Mouse (Mus musculus) kidney, postnatal 4 days (tissue): ENCODE data around the gene Gm10521.
A peak's percentile ranks its signal among the peaks of the same experiment; 100 is the strongest.
"Not testable (repeated sequence)": the region's sequence is repeated elsewhere in the genome, so short reads cannot be mapped to it uniquely, and the experiment has no call there.

ENCODE experiments used
- DNase-seq, 2 experiments: peaks; one replicate each; pipeline ENCODE4 v3.0.0; 2021; ENCODE audit warnings: mixed read lengths in 2 of 2

Gene Gm10521

DNA sequence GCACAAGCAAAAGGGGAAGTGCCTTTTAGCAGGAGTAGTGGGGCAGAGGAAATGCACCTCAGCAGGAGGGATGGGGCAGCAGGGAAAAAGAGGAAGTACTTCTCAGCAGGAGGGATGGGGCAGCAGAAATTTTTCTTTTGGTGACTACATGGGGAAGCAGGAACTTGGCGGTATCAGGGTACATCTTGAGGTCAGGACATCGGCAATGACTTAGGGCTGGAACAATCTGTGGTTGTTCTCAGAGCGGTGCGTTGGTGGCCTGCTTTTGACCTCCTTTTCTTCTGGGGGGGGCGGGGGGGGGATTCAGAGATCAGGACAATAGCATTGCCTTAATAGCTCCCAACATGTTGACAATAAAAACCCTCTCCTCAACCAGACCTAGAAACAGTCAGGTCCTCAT, at the start of gene Gm10521:
Gene Gm10521, plus strand, starts transcription at position 301 of the 400 bp plus-strand sequence.
- DNase-seq, result not testable (repeated sequence)

DNA sequence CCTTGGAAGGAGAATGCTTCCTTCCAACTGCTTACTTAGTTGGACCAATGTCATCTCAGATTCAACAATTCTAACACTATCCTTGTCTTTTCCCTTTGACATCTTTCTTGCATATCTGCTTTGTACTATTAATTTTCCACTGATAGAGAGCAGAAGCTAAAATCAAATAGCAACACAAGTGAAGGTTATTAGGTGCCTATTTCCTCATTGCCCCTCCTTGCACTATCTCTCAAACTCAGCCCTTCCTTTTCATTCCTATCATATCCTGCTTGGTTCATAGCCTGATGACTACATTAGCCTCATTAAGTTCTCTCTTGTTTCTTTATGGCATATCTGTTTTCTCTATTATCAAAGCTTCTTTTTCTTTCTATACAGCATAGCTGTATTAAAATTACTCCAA, 47.3 kb upstream of the Gm10521 start:
- no peak for DNase-seq

DNA sequence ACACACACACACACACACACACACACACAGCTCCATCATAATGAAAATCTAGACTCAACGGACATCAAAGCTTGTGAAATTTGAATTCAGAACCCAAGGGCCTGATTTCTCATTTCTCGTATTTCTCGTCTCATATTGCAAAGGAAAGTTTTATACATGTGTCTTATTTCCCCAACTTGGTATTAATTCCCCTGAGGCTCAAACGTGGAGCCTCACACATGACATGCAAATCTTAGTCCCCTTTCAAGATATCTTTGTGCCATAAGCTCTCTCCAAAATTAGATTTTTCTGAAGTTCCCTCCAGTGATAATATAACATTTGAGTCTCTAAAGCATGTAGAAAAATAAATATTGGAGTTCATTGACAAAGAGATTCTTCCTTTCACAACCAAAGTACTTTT, 46.7 kb upstream of the Gm10521 start:
- DNase-seq, result no peak

DNA sequence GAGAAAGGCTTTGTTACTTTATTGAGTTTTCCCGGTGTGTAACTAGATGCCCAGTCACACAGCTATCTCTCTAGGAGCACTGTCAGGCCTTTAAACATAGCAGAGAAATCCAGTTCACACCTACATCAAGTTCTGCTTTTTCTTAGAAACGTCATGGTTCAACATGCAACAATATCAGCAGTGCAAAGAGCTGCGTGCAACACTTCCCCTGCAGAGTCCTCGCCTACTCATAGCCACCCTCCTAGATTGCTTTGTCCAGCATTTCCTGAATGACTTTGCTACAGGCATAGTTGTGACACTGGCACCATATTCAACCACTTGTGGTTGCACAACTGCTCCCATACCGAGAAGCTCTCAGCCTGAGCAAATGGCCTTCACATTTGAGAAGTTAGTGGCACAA, 46.0 kb upstream of the Gm10521 start:
- no peak for DNase-seq

DNA sequence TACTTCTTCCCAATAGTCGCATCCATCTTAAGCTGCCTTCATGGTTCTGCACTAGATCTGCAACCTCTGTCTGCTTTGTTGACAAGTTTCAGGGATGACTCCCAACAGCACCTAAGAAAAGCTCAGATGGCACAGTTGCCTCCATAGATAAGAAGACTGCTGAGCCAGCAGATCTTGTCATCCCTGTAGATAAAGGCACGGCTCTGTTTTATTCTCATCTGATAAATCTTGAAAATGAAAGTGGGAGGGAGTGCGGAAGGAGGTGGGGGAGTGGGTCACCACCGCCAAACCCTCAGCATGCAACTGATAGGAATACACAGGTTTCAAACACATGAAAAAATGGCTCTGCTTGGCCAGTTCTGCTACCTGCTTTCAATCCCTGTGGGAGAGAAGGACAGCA, 30.0 kb upstream of the Gm10521 start:
- no peak for DNase-seq

DNA sequence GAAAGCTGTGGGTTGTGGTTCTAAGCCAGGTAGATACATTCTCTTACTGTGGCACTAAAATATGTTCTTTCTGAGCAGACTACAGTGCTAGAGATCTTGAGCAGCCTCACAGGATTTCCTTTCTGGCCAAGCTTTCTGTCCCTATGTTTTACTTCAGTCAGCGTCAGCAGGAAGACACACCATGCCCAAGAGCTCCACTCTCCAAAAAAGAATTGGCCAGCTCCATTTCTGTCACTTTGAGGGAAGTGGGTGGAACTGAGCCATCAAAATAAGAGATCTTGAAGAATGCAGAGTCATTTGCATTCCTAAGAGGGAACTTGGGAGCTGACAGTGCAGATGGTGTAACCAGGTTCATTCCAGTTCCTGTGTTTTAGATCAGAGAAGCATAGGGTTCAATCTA, 8.5 kb upstream of the Gm10521 start:
- DNase-seq, result no peak

DNA sequence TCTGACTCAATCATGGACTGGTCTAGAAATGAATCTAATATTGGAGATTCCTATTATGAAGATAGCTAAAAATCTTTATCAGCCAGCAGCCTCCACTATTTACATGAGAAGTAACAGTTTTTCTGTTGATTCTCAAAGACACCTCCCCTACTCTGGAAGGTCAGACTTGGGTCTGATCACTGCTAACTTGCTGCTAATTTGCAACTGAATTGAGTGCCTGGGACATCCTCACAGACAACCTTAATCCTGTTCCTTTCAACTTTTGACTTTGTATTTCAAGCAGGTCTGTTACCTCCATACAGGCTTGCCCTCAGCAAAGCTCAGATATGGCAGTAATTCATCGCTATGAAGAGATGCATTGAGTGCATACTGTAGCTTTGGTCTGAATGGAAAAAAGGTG, 8.5 kb downstream of the Gm10521 start:
- DNase-seq, result no peak

DNA sequence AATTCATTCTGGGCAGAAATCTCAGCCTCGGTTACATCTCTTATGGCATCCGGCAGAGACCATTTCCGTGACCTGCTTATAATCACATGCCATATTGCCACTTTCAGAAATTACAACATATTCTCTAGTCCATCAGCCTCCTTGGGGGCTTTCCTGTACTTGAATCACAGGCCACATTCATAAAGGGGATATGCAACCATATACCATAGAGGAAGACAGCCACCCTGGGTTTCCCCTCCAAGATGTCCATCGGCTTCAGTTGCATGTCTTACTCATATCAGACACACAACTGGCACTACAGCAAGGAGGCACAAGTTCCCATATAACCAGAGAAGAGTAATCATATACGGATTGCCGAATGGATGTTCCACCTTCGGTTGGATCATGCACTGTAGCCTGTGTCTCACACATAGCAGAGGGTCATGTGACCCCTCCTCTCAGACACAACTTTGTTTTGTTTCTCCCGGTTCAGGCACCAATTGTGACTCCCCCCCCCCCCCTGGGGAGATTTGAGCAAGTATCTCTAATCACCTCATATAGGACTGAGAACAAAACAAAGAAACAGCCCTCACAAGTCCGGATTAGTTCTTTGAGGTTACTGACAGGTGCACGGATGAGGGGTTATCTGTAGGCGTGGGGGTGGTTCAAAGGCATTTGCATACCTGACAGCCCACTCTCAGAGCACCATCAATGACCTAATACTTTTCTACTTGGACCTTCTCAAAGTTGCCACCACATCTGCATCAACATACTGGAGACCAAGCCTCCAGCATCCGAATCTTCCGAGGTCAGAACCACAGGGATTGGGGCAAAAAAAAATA, 20.4 kb downstream of the Gm10521 start:
- no peak for DNase-seq

DNA sequence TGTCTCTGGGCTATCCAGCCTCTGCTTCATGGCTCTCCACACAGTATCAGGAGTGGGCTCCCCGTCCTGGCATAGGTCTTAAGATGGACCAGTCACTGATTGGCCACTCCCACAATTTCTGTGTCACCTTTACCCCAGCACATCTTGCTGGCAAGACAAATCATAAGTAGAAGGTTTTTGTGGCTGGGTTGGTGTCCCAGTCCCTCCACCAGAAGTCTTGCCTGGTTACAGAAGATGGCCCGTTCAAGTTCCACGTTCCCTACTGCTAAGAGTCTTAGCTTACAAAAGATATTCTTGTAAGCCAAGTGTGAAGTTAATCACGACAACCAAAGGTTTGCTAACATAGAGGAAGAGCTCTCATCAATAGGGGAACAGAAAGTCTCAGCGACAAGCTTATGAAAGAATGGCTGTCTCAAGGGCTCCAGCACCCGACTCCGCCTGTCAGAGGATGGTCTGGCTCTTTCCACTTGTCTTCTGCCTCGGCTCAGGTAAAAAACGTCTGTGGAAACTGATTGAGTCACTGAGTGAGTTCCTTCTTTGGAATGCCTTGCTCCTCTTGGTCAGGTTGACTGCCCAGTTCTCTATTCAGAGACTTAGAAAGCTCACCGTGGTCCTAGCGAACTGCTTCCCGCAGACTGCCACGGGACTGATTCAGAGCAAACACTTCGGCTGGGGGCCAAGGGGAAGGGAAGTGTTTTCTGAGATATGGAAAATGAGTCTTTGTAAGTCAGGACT, 22.0 kb downstream of the Gm10521 start, which contains the start of gene Slamf6:
Gene Slamf6, plus strand, starts transcription at position 211 of the 735 bp plus-strand sequence.
- DNase-seq, result peak in 1 of 2 experiments; percentile 2

DNA sequence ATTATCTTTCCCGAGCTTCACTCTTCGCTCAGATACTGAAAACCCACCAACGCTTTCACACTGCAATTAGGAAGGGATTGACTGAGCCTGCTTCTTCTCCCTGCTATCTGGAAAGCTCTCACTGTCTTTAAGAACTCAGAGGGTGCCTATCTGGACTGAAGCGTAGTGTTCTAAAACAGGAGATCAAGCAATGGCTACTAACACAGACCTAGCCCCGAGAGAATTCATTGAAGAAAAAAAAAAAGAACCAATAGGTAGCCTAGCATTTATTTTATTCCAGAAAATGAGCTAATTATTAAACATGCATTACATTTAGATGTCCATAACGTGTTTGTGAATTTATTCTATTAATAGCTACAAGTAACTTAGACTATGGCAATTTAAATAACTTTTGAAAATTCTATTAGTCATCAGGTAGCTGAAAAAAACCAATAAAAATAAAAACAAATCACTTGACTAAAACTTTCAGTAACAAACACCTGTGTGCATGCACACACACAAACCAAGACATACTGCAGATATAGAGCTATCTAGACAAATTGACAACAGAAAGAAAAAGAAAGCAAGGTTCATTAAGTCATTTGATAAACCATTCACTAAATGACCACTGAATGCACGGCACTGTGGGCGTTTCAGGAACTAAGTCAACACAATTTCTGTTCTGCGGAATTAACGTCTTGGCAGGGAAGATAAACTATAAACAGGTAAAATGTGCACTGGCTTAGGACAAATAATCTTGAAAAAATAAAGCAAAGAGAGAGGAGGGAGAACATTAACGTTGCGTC, 22.9 kb downstream of the Gm10521 start:
- no peak for DNase-seq

DNA sequence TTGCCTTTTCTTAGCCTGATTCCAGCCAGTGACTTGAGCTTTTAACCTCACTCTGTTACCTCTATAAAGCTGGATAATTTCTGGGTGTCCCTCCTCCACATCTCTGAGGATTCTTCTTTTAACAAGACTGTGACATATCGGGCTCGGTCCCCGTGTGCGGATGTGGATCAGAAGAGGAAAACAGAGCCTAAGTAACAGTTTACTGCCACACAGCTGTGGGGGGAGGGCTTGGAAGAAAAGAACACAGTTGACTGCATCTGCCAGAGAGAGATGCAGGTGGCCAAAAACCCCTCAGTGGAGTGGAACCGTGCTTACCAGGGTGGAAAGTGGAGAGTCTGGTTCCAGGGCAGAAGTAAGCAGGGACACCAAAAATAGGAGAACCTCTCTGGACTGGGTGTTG, 23.7 kb downstream of the Gm10521 start:
- no peak for DNase-seq

DNA sequence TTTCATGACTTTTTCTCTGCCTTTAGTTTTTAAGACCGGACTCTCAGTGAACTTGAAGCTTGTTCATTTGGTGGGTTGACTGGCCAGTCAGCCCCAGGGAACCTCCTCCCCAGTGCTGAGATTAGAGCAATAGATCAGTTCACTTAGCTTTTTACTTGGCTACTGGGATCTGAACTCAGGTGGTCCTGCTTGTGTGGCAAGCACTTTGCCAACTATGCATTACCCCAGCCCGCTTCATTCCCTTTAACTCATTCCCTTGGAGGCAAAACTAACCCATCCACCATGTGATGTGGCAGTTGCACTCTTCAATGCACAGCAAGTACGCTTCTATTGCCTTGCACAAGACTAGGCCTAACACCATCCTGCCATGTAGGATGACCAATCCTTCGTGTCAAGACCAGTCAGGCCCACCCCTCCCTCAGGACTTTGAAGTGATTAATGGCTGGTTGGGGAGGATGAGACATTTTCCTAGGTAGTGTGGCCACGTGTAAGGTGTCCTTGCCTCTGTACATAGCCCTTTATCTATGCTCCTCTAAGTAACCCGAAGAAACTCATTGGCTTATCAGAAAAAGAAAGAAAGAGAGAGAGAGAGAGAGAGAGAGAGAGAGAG, 24.5 kb downstream of the Gm10521 start:
- no peak for DNase-seq

DNA sequence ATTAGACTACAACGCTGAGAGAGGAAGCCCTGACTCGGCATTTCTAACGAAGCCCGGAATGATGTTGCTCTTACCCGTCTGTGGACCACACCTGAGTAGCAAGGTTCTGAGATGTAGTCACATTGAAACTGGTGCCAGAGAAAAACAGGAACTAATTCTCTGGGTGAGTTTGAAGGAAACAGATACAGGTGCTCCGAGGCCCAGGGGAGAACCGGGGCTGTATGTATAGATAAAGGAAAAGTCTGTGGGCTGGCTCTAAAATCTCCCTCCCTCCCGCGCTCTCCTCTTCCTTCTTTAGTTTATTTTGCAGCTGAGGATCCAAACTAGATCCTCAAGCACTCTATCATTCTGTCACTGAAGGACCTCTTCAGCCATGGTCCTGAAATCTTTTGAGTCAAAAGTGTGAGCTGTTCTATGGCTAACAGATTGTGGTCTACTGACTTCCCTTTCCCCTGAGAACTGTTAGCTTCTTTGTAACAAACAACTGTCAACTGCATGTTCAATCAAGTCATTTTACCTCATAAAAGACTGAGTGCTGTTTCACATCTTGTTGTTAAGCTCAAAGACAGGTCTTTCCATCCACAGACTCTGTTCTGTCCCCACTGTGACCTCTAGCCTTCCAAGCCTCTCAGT, 25.6 kb downstream of the Gm10521 start:
- no peak for DNase-seq

DNA sequence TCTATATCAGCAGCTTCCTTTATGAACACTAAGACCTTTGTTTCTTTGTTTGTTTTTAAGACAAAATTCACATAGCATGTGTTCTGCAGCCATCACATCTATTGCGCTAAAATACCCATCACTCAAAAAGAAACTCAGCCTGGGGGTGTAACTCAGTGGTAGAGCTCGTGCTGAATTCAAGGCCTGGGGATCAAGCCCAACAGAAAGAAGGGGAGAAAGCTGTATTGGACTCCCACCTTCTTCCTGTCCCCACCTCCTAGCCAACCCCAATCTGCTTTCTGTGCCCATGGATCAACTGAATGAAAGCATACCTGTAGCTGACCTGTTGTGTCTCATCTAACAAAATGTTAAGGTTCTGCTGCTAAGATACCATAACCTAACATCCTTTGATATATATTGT, 26.2 kb downstream of the Gm10521 start:
- no peak for DNase-seq

DNA sequence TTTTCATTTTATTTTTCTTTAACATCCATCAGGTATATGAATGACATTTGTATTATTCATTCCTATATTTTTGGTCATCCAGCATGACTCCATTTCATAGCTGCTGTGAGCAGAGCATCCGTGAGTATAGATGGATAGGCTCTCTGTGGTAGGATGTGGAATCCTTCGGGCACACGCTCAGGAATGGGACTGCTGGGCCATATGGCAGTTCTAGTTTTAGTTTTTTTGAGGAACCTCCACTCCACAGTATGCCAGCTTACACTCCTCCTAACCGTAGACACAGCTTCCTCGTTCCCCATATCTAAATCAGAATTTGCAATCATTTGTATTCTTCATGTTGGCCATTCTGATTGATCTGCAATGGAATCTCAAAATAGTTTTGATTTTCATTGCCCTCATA, 27.4 kb downstream of the Gm10521 start:
- no peak for DNase-seq

DNA sequence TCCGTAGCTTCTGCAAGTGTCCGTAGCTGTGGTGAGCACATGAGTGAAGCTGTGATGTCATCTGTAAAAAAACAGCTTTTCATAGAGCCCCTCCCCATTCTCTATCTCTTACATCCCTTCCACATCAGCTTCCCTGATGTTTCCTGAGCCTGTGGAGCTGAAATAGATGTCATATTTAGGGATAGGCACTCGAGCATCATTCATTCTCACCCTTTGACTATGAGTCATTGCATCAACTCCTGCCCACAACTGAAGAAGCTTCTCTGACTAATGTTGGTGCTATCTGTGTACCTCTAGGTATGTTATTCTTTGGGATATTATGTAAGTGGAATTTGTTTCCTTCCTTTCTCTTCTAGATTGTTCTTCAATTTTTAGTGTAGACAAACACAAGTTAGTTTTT, 29.4 kb downstream of the Gm10521 start:
- DNase-seq, result no peak

DNA sequence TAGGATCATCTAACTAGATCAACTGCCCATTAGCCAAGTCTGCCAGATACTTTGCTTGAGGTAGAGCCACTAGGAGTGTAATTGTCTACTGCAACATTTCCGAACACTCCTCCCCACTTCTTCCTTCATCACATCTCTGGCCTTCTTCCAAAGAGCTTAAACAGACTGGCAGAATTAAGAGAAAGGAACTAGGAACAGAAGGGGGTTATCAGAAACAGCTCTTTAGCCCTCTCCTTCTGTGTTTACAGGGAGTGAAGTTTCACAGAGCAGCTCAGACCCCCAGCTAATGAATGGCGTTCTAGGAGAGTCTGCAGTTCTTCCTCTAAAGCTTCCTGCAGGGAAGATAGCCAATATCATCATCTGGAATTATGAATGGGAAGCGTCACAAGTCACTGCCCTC, 38.4 kb downstream of the Gm10521 start:
- no peak for DNase-seq

DNA sequence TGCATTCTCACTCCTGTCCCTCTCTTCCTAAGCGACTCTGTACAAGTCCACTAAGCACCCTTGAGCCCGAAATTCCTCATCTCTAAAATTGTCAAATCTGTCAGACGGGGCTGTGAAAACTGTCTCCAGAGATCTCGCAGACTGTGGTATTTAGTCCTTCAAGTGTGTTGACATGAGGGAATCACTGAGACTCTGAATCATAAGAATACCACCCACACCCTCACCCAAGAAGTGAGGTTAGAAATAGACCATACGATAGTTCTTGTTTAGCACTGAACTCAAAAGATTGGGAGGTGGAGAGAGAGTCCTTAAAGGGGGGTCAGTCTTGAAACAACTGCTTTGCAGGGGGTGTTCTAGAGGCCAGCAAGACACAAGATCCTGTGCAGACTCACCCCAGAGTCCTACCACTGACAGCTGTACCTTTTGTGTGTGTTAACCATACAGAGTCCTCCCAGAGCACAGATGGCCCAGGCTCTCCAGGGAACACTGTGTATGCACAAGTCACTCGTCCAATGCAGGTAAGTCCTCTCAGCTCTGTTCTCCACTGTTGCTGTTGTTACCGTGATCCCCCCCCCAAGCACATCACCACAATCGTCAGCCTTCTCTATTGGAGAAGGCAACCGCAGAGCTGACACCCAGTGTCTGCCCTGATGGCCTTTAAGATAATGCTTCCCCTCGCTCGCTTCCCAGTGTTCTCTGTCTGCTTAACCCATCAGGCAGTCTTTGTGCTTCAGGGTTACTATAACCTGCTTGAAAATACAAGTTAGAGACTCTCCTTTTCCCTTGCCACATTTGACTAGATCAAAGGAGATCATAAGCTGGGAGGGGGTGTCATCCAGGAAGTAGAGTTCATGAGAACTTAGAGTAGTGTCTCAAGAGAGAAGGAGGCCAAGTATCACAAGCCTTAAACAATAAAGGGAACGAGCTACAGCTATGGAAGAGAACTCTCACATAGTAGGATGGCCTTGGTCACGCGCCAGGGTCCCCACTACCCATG, 43.8 kb downstream of the Gm10521 start:
- no peak for DNase-seq

DNA sequence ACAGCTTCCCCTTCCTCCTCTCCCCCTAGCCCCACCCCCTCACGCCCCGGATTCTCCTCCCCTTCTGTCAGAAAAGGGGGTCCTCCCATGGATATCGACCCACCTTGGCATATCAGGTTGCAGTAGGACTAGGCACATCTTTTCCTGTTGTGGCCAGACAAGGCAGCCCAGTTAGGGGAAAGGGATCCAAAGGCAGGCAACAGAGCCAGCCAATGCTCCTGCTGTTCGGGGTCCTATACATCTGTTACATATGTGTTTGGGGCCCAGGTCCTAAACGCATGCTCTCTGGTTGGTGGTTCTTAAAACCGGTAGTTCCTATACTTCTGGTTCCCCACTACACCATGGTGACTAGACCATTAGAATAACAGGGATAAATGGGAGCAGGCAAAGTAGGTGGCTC, 45.2 kb downstream of the Gm10521 start:
- no peak for DNase-seq

DNA sequence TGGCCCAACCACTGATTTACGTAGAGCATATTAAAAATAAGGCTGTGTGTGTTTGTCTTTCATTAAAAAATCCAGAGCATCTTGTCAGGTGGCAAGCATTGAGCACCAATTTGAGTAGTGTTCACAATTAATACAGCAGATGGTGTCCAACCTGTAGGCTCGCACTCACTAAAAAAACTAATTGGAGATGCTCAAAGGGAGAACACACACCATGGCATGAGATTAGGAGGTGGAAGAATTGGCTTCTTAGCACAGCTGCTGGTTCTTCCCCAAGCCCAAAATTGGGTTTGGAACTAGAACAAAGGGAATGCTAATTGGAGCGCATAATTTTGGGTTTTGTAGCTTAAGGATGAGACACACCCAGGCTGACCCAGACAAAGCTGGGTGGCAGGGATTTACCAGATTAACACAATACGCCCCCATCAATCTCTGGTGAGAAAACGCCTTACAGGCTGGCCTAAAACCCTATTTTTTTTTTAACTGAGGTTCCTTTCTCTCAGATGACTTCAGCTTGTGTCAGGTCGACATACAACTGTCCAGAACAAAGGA, 51.1 kb downstream of the Gm10521 start:
- no peak for DNase-seq
